ENCODE assay signal across 36 mouse cellular contexts in genomic region chr10:121682539-121682938, GRCm38 (mm10). TPM values are rescaled to one million over a fixed set of nuclear protein-coding genes. Genes with fewer than 3 reads are reported as not detected.
"Had no signal": no experiment of that assay in that cellular context is flagged by ENCODE, and none has a peak within 500 bp of the region (broad histone marks: within the 10 kb centered on the region; RNA-seq: fewer than 3 reads in every experiment).

No protein-coding gene starts in this region.

- H3K4me2 ChIP-seq: limb, embryonic 12.5 days; limb, embryonic 13.5 days; limb, embryonic 15.5 days; liver, embryonic 11.5 days; liver, embryonic 12.5 days; liver, embryonic 13.5 days; liver, embryonic 15.5 days; lung, embryonic 14.5 days; lung, embryonic 15.5 days; midbrain, embryonic 11.5 days; midbrain, embryonic 12.5 days; midbrain, embryonic 13.5 days; midbrain, embryonic 15.5 days; neural tube, embryonic 12.5 days; neural tube, embryonic 13.5 days had no signal

- H3K27me3 ChIP-seq: limb, embryonic 12.5 days; limb, embryonic 13.5 days; limb, embryonic 15.5 days; liver, embryonic 12.5 days; liver, embryonic 13.5 days; liver, embryonic 15.5 days; lung, embryonic 15.5 days; megakaryocyte, embryonic 14.5 days; midbrain, embryonic 12.5 days; midbrain, embryonic 13.5 days; midbrain, embryonic 15.5 days; neural tube, embryonic 12.5 days; neural tube, embryonic 13.5 days had no signal

- H3K27ac ChIP-seq: limb, embryonic 10.5 days; limb, embryonic 12.5 days; limb, embryonic 13.5 days; limb, embryonic 15.5 days; liver, embryonic 12.5 days; liver, embryonic 13.5 days; liver, embryonic 14.5 days; liver, embryonic 15.5 days; lung, embryonic 15.5 days; macrophage; midbrain, embryonic 10.5 days; midbrain, embryonic 12.5 days; midbrain, embryonic 13.5 days; midbrain, embryonic 15.5 days; neural tube, embryonic 12.5 days; neural tube, embryonic 13.5 days had no signal

- H3K4me3 ChIP-seq: limb, embryonic 10.5 days; limb, embryonic 12.5 days; limb, embryonic 13.5 days; limb, embryonic 15.5 days; liver, embryonic 12.5 days; liver, embryonic 13.5 days; liver, embryonic 15.5 days; lung, embryonic 15.5 days; megakaryocyte, embryonic 14.5 days; midbrain, embryonic 10.5 days; midbrain, embryonic 12.5 days; midbrain, embryonic 13.5 days; midbrain, embryonic 15.5 days; myocyte; neural tube, embryonic 12.5 days; neural tube, embryonic 13.5 days had no signal

- H3K9me3 ChIP-seq: limb, embryonic 10.5 days; limb, embryonic 12.5 days; limb, embryonic 13.5 days; limb, embryonic 15.5 days; liver, embryonic 12.5 days; liver, embryonic 13.5 days; liver, embryonic 15.5 days; lung, embryonic 15.5 days; megakaryocyte, embryonic 14.5 days; midbrain, embryonic 10.5 days; midbrain, embryonic 12.5 days; midbrain, embryonic 13.5 days; midbrain, embryonic 15.5 days; neural tube, embryonic 12.5 days; neural tube, embryonic 13.5 days had no signal

- H3K9ac ChIP-seq: limb, embryonic 12.5 days; limb, embryonic 13.5 days; limb, embryonic 15.5 days; liver, embryonic 12.5 days; liver, embryonic 13.5 days; liver, embryonic 14.5 days; liver, embryonic 15.5 days; liver, postnatal 0 days; lung, embryonic 14.5 days; lung, embryonic 15.5 days; midbrain, embryonic 12.5 days; midbrain, embryonic 13.5 days; midbrain, embryonic 15.5 days; neural tube, embryonic 12.5 days; neural tube, embryonic 13.5 days had no signal

- DNase-seq: left cerebral cortex, postnatal 4 days; liver; liver, embryonic 13.5 days; liver, postnatal 0 days; lung, adult 18-20 months; lung, adult 2 months; lung, embryonic 14.5 days; lung, postnatal 10 days; lung, postnatal 14 days; lung, postnatal 36 days; lung, postnatal 4 days; midbrain, embryonic 14.5 days had no signal

- ATAC-seq: liver, embryonic 12.5 days; liver, postnatal 0 days; lung, postnatal 0 days; midbrain, embryonic 13.5 days; midbrain, embryonic 15.5 days had no signal

- H3K36me3 ChIP-seq: limb, embryonic 10.5 days; limb, embryonic 12.5 days; limb, embryonic 13.5 days; limb, embryonic 15.5 days; liver, embryonic 12.5 days; liver, embryonic 13.5 days; liver, embryonic 15.5 days; lung, embryonic 15.5 days; midbrain, embryonic 10.5 days; midbrain, embryonic 12.5 days; midbrain, embryonic 13.5 days; midbrain, embryonic 15.5 days; neural tube, embryonic 12.5 days; neural tube, embryonic 13.5 days had no signal

- H3K4me1 ChIP-seq: limb, embryonic 10.5 days; limb, embryonic 12.5 days; limb, embryonic 13.5 days; limb, embryonic 15.5 days; liver, embryonic 12.5 days; liver, embryonic 13.5 days; liver, embryonic 15.5 days; lung, embryonic 15.5 days; midbrain, embryonic 10.5 days; midbrain, embryonic 12.5 days; midbrain, embryonic 13.5 days; midbrain, embryonic 15.5 days; neural tube, embryonic 12.5 days; neural tube, embryonic 13.5 days had no signal

RNA-seq across cellular contexts. Expression of gene D930020B18Rik, which starts 41.2 kb away (rescaled TPM):
- total RNA-seq: liver, adult 2 months; megakaryocyte-erythroid progenitor cell, adult 5-6 weeks; monocyte, adult 5-6 weeks had no signal
- polyA plus RNA-seq: liver, adult 2 months; liver, embryonic 11.5 days; liver, embryonic 13.5 days; liver, embryonic 15.5 days; liver, postnatal 0 days; macrophage; midbrain, embryonic 10.5 days; midbrain, embryonic 11.5 days; midbrain, embryonic 12.5 days; myocyte; neural tube, embryonic 11.5 days; neural tube, embryonic 12.5 days had no signal
